Mouse (Mus musculus) midbrain, postnatal 0 days (tissue): Measurements from ENCODE around the gene Kri1. TPM values are rescaled to one million over a fixed set of nuclear protein-coding genes. Genes with fewer than 3 reads are reported as not detected.
"Not testable (repeated sequence)": the region's sequence is repeated elsewhere in the genome, so short reads cannot be mapped to it uniquely, and the experiment has no call there.

ENCODE experiments used
- ATAC-seq: fragments of 200-750 bp; cut with Nextera tagmentation; 2 replicates; pipeline ENCODE4 v1.8.0; 2017; ENCODE audit warnings: moderate number of reproducible peaks, mild to moderate bottlenecking, moderate TSS enrichment, moderate library complexity; ENCODE audit not compliant: low FRiP score
- DNase-seq: peaks from one replicate; pipeline ENCODE4 v3.0.0-alpha.2; 2015; ENCODE audit warnings: low spot score
- H3K27ac ChIP-seq: fragments of 300-500 bp; sonication (generic); 2 replicates; pipeline ENCODE4 v1.5.1; 2014; ENCODE audit warnings: low read depth, mild to moderate bottlenecking, low read length, mixed read lengths
- H3K27me3 ChIP-seq: fragments of 300-500 bp; sonication (generic); 2 replicates; pipeline ENCODE4 v1.6.1; 2014; ENCODE audit warnings: low read length, control low read depth, mixed read lengths; ENCODE audit not compliant: insufficient read depth
- H3K36me3 ChIP-seq: fragments of 300-500 bp; sonication (generic); 2 replicates; pipeline ENCODE4 v1.6.1; 2014; ENCODE audit warnings: low read length, control low read depth, mixed read lengths; ENCODE audit not compliant: insufficient read depth
- H3K4me1 ChIP-seq: fragments of 300-500 bp; sonication (generic); 2 replicates; pipeline ENCODE4 v1.6.1; 2014; ENCODE audit warnings: mild to moderate bottlenecking, control low read depth, antibody characterized with exemption, low read length, mixed read lengths; ENCODE audit not compliant: insufficient read depth
- H3K4me2 ChIP-seq: fragments of 300-500 bp; sonication (generic); 2 replicates; pipeline ENCODE4 v1.6.1; 2014; ENCODE audit warnings: low read depth, mild to moderate bottlenecking, low read length, mixed read lengths; ENCODE audit not compliant: poor library complexity, severe bottlenecking
- H3K4me3 ChIP-seq: fragments of 300-500 bp; sonication (generic); 2 replicates; pipeline ENCODE4 v1.5.1; 2014; ENCODE audit warnings: low read depth, mild to moderate bottlenecking, low read length, moderate library complexity
- H3K9ac ChIP-seq: fragments of 300-500 bp; sonication (generic); replicated peaks from 2 replicates; pipeline ENCODE4 v1.6.1; 2014; ENCODE audit warnings: mild to moderate bottlenecking, low read length, moderate library complexity, mixed read lengths; ENCODE audit not compliant: poor library complexity, severe bottlenecking
- H3K9me3 ChIP-seq: fragments of 300-500 bp; sonication (generic); 2 replicates; pipeline ENCODE4 v1.6.1; 2016; ENCODE audit warnings: low read length, control low read depth
- CTCF ChIP-seq: IDR thresholded peaks from 2 replicates; pipeline ENCODE4 v1.5.1; 2016; ENCODE audit warnings: antibody characterized with exemption, mild to moderate bottlenecking
- WGBS: fragments of 180-500 bp; shearing (Covaris S2); extraction: QIAGEN DNeasy Blood & Tissue Kit; methylation state at CpG from one replicate; pipeline ENCODE4 v1.1.7; 2014; 5-methylcytosine and 5-hydroxymethylcytosine counted together
- polyA plus RNA-seq: library from polyadenylated mRNA; unstranded; fragments of >200 nt; fragmentation: Nextera tagmentation; extraction: Ambion mirVana; gene quantifications from 2 replicates; pipeline ENCODE4 v1.2.1, GENCODE M21; 2015
- total RNA-seq: library from RNA; depleted of rRNA; stranded (reverse); fragments of >200 nt; gene quantifications from 2 replicates; pipeline ENCODE4 v1.2.3, GENCODE M21; 2014

The Kri1 gene
- total and polyA plus RNA-seq, 2 experiments from 2014 or later: 11.7 to 25.9 TPM

GRCm38 (mm10) chr9:21260491-21261040, 27.2 kb downstream of the Kri1 start:
- Histone ChIP-seq H3K4me1 (no peaks in the 10 kb centered on the region), H3K9ac (no peak overlapping the region), H3K27me3 (no peaks in the 10 kb centered on the region), H3K9me3 (no peaks in the 10 kb centered on the region), H3K27ac (no peak overlapping the region), H3K4me3 (no peak overlapping the region), H3K36me3 (no peaks in the 10 kb centered on the region), H3K4me2 (no peak overlapping the region)
- no peak for TF ChIP-seq CTCF
- 72% methylated on average over 6 of the region's 6 CpGs for WGBS
- DNase-seq: no peak
- ATAC-seq: no peak

- H3K36me3 ChIP-seq, H3K9me3 ChIP-seq, H3K4me2 ChIP-seq, ATAC-seq, H3K27ac ChIP-seq, H3K27me3 ChIP-seq, H3K9ac ChIP-seq, H3K4me1 ChIP-seq, DNase-seq, H3K4me3 ChIP-seq: not testable (repeated sequence)
- 79% methylated on average over 4 of the region's 4 CpGs for WGBS
Measured at GRCm38 (mm10) chr9:21256349-21256748, 31.4 kb downstream of the Kri1 start.

GRCm38 (mm10) chr9:21254690-21255089, 33.1 kb downstream of the Kri1 start:
- Histone ChIP-seq H3K4me1 (no peaks in the 10 kb centered on the region), H3K9me3 (no peaks in the 10 kb centered on the region), H3K9ac (no peak overlapping the region), H3K4me3 (no peak overlapping the region), H3K27me3 (peaks cover 7% of the 10 kb centered on the region), H3K36me3 (no peaks in the 10 kb centered on the region), H3K4me2 (no peak overlapping the region), H3K27ac (no peak overlapping the region)
- ATAC-seq: no peak
- DNase-seq: no peak
- TF ChIP-seq CTCF: no peak

GRCm38 (mm10) chr9:21251116-21251735, 36.5 kb downstream of the Kri1 start:
- Histone ChIP-seq H3K36me3 (no peaks in the 10 kb centered on the region), H3K27me3 (peaks cover 35% of the 10 kb centered on the region), H3K4me3 (no peak overlapping the region), H3K9me3 (no peaks in the 10 kb centered on the region), H3K4me2 (no peak overlapping the region), H3K4me1 (peaks cover 3% of the 10 kb centered on the region; the same call in 1 of the 2 replicates), H3K27ac (no peak overlapping the region), H3K9ac (no peak overlapping the region)
- DNase-seq (no peak), ATAC-seq (no peak)
- no peak for TF ChIP-seq CTCF
- WGBS: 69% methylated on average over 13 of the region's 13 CpGs

- H3K9me3 ChIP-seq: no peaks in the 10 kb centered on the region
- WGBS: 59% methylated on average over 2 of the region's 2 CpGs
- peak; percentile 46 for DNase-seq
- no peak overlapping the region for H3K9ac ChIP-seq
- H3K36me3 ChIP-seq: no peaks in the 10 kb centered on the region
- TF ChIP-seq CTCF: no peak
- no peak for ATAC-seq
- peaks cover 3% of the 10 kb centered on the region; the same call in 1 of the 2 replicates for H3K4me1 ChIP-seq
- H3K4me2 ChIP-seq: no peak overlapping the region
- no peak overlapping the region for H3K27ac ChIP-seq
- no peak overlapping the region for H3K4me3 ChIP-seq
- H3K27me3 ChIP-seq: peaks cover 39% of the 10 kb centered on the region
Measured at GRCm38 (mm10) chr9:21250509-21250908, 37.3 kb downstream of the Kri1 start.

- no peak for TF ChIP-seq CTCF
- Histone ChIP-seq H3K4me2 (no peak overlapping the region), H3K36me3 (no peaks in the 10 kb centered on the region), H3K4me3 (no peak overlapping the region), H3K9ac (no peak overlapping the region), H3K9me3 (no peaks in the 10 kb centered on the region), H3K4me1 (peaks cover 3% of the 10 kb centered on the region; the same call in 1 of the 2 replicates), H3K27ac (no peak overlapping the region), H3K27me3 (peaks cover 45% of the 10 kb centered on the region)
- DNase-seq (no peak), ATAC-seq (no peak)
- WGBS: 45% methylated on average over 17 of the region's 17 CpGs
Measured at GRCm38 (mm10) chr9:21249629-21250508, 37.9 kb downstream of the Kri1 start.
